Mouse (Mus musculus) A20 (cell line): ENCODE results near the gene Mroh2a.
"Not testable (repeated sequence)": the region's sequence is repeated elsewhere in the genome, so short reads cannot be mapped to it uniquely, and the experiment has no call there.

Experiments used
- DNase-seq: peaks from one replicate; pipeline ENCODE4 v3.0.0-alpha.2; 2011; ENCODE audit warnings: low read depth, low spot score

Gene Mroh2a

GRCm38 (mm10) chr1:88218591-88218990 lies 8.2 kb upstream of the Mroh2a start:
- peak; percentile 1 for DNase-seq

GRCm38 (mm10) chr1:88219054-88219453 lies 7.7 kb upstream of the Mroh2a start:
- DNase-seq, result no peak

GRCm38 (mm10) chr1:88220336-88220735 lies 6.5 kb upstream of the Mroh2a start:
- DNase-seq, result no peak

GRCm38 (mm10) chr1:88222216-88222615 lies 4.6 kb upstream of the Mroh2a start:
- peak; percentile 17 for DNase-seq

DNA sequence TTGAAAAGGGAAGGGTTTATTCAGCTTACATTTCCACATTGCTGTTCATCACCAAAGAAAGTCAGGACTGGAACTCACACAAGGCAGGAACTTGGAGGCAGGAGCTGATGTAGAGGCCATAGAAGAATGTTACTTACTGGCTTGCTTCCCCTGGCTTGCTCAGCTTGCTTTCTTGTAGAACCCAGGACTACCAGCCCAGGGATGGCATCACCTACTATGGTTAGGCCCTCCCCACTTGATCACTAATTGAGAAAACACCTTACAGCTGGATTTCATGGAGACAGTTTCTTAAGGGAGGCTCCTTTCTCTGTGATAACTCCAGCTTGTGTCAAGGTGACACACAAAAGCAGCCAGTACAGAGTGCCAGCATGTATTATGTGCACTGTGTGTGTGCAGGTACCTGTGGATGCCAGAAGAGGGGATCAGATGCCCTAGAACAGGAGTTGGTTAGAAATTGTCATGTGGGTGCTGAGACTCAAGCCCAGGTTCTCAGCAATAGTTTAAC lies 3.7 kb upstream of the Mroh2a start:
- DNase-seq, result peak; percentile 28

DNA sequence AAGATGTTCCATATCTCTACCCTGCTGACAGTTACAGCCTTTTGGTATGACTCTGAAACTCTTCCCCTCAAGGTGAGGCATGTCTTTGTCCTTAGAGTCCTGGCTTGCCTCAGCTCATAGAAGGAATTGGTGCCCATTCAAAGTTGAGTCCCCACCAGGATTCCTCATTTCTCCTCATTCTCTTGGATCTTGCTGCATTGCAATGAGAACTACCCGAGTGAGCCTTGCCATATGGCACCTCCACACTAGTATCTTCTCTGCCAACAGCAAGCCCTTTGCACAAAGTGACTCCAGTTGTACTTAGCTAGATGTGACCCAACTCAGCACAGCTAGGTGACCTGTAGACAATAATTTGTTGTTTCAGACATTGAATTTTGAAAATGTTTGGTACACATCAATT lies 3.2 kb upstream of the Mroh2a start:
- DNase-seq, result no peak

- DNase-seq, result no peak
These were observed 2.6 kb upstream of the Mroh2a start for GRCm38 (mm10) chr1:88224029-88224776.

- DNase-seq, result not testable (repeated sequence)
These were observed 1.5 kb upstream of the Mroh2a start for GRCm38 (mm10) chr1:88225301-88225700.

GRCm38 (mm10) chr1:88225741-88226140 lies 1.0 kb upstream of the Mroh2a start:
- no peak for DNase-seq

- DNase-seq, result no peak
These were observed 696 bp downstream of the Mroh2a start for GRCm38 (mm10) chr1:88227482-88227881.

GRCm38 (mm10) chr1:88228121-88228520 lies 1.3 kb downstream of the Mroh2a start:
- DNase-seq, result no peak

DNA sequence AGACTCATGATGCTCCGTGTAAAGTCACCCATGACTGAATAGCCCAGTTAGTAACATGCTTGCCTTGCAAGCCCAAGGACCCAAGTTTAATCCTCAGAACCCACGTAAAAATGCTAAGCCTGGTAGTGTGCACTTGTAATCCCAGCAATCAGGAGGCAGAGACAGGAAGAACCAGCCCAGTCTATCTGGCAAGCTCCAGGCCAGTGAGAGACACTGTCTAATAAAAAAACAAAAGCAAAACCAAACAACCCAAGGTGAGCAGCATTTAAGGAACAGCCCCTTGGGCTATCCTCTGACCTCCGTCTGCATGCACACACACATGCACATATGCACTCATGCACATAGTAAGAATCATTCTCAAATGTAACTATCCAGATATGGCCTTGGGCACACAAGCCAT lies 2.8 kb downstream of the Mroh2a start:
- DNase-seq, result no peak

- no peak for DNase-seq
These were observed 3.2 kb downstream of the Mroh2a start for GRCm38 (mm10) chr1:88229986-88230385.

DNA sequence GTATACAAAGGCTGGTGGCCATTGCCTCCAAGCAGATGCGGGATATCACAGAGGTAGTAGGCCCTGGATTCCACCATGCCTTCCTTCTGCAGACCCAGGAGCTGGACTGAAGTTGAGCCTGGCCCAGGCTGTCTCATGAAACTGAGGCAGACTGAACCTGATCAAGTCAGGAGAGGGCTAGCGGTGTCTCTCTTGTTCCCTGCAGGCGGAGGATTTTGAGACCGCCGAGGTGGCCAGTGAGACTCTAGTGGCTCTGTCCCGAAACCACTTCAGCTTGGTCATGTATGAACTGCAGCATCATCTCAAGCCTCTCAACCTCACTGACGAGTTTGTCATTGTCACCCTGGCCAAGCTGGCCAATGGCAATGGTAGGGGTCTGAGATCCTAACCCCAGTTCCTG lies 3.6 kb downstream of the Mroh2a start:
- no peak for DNase-seq

- no peak for DNase-seq
These were observed 4.4 kb downstream of the Mroh2a start for GRCm38 (mm10) chr1:88230981-88231802.

- DNase-seq, result no peak
These were observed 5.2 kb downstream of the Mroh2a start for GRCm38 (mm10) chr1:88231803-88232499.

GRCm38 (mm10) chr1:88232664-88233380 lies 6.0 kb downstream of the Mroh2a start:
- DNase-seq, result no peak

- no peak for DNase-seq
These were observed 6.8 kb downstream of the Mroh2a start for GRCm38 (mm10) chr1:88233421-88234247.

DNA sequence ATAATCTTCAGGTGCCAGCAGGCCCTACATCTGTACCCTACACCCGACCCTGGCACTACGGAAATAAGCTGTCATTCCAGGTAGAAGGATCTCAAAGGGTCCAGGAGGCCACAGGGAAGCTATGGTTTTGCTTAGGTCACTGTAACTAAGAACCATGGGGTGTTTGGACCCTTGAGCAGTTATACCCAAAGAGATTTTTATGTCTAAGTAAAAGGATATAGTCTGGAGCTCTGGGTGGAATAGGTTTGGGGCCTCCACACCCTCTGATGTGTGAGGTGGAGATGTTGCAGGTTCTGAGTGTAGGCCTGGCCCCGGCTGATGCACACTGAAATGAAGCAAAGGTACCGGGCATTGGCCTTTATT lies 7.4 kb downstream of the Mroh2a start:
- DNase-seq, result no peak

DNA sequence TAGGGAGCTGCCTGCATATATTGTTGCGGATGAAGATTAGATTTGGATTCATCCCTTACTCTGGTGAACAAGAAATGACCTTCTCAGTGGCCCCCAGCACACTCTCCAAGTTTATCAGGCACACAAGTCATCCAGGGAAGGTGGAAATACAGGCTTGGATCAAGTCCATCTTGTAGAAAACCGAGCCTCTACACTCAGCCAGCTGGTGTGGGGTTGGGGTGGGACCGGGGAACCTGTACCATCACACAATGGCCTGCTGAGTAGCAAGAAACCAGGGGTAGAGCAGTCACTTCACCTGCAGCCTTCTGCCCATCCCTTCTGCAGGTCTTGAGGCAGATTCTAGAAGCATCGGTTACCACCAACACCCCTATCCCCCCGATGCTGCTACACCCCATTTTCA lies 7.9 kb downstream of the Mroh2a start:
- DNase-seq, result no peak
